Mouse (Mus musculus) olfactory bulb, adult 2 months (tissue): Measurements from ENCODE around the gene Chst14.

ENCODE experiments used
- CTCF ChIP-seq: fragments of 200-500 bp; IDR thresholded peaks from 2 replicates; pipeline ENCODE4 v1.5.1; 2012; ENCODE audit warnings: low read depth, mild to moderate bottlenecking, low read length, moderate library complexity; ENCODE audit not compliant: insufficient read depth
- POLR2A ChIP-seq: fragments of 200-500 bp; IDR thresholded peaks from 2 replicates; pipeline ENCODE4 v1.6.1; 2012; ENCODE audit warnings: mild to moderate bottlenecking, low read depth, low read length, moderate library complexity; ENCODE audit not compliant: insufficient read depth

GRCm38 (mm10) chr2:118909151-118909550, 17.1 kb upstream of the Chst14 start:
- TF ChIP-seq CTCF = no peak
- no peak for TF ChIP-seq POLR2A
